Mouse (Mus musculus): ENCODE data around the gene Rprml. TPM values are rescaled to one million over a fixed set of nuclear protein-coding genes. Genes with fewer than 3 reads are reported as not detected.

Gene Rprml
- total RNA-seq, 2 experiments from 2014 or later: 0.40 TPM; not detected in 1

DNA sequence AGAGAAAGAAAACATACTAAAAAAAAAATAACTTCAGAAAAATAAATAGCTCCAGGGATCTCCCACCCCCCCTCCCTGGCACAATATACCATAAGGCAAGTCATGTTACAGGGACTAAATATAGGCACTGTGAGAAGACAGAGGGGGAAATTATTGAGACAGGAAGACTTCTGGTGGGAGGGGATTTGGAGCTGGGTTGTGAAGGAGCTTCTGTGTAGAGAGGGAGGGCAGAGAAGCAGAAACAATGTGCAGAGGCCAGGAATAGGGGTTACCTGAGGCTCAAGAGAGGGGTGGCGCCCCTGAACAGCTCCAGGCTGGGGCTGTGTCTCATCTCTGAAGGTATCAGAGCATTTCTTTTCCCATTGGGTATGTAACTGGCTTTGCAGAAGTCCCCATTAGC lies 16.3 kb downstream of the Rprml start:
- no peak for DNase-seq

DNA sequence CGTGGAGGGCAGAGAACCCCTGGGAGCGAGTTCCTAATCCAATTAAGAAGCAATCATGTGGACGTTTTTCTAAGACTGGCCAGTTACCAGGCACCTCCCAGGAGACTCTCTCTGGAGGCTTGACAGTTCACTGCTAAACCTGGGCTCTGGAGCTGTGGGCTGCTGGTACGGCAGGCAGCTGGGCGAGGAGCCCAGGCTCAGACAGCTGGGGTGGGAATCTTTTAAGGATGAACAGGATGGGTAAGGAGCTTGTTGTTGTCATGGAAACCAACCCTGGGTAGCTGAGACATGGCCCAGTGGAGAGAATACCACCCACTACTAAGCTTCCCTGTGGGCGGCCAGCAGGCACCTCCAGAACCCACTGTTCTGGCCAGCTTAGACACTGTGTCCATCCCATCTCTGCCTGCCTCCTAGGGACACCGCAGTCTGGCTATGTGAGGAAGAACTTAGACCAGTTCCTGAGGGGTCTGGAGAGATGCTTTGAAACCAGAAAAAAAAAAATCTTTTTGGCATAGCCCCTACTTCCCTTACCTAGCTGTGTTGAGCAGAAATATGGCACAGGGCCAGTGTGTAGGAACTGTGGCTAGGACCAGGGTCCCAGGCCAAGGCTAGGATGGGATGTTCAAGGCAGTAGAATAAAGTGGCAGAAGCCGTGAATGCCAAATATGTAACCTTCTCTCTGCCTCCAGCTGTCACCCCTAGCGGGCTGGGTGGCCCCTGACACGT lies 17.0 kb downstream of the Rprml start:
- DNase-seq: peak in 1 of 2 experiments; percentile 28

DNA sequence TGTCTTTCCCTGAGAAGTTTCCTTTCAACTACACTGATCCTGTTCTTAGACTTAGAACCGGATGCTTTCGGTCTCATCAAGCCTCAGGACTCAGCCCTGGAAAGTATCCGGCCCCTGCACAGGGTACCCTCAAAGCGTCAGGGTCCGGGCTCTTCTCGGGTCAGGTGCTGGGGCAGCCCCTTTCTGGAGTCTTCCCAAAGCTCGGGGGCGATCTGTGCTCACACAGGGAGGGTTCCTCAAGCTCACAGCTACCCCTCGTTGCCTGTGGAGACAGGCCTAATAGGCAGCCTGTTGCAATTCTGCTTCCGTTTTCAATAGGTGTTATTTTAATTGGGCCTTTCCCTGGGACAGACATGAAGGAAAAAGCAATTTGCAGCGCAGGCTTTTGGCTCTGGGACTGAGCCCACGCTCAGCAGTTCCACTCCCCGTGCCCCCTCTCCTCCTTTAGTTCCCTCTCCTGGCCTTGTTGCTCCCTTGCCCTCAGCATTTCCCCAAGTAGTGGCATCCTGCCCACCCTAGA lies 17.6 kb downstream of the Rprml start:
- no peak for DNase-seq

DNA sequence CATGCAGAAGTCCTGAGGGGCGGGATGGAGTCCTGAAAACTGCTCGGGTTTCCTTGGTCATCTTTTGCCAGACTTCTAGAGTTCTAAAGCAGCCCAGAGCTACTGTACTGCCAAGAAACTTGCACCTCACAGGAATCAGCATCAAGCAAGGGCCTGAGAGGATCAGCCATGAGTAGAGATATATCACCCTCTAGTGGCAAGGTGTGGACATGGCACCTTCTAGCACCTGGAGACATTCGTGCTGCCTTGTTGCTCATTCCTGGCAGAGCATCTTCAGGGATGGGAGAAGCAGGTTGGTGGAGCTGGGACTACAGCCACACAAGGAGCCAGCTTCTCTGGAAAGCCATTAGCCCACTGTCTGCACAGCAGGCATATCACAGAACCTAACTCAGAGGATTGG lies 26.2 kb downstream of the Rprml start:
- peak; percentile 21 to 52 for DNase-seq

DNA sequence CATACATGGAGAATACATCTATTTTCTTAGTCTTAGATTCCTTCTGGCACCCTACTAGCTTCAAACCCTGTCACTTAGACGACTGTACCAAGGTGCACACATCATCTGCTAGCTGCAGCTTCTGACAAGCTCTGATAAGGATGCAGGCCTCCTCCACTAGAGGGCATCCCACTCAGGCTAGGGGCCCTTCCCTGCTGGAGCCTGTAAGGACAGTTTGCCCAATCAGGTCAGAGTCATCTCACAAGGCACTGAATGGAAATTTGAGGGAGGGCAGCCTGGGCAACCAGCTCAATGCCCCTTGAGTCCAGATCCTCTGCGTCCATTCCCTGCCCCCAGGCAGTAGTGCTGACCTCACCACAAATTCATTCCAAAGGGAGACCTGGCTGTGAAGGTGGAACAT lies 27.7 kb downstream of the Rprml start:
- DNase-seq: peak; percentile 72 to 82

DNA sequence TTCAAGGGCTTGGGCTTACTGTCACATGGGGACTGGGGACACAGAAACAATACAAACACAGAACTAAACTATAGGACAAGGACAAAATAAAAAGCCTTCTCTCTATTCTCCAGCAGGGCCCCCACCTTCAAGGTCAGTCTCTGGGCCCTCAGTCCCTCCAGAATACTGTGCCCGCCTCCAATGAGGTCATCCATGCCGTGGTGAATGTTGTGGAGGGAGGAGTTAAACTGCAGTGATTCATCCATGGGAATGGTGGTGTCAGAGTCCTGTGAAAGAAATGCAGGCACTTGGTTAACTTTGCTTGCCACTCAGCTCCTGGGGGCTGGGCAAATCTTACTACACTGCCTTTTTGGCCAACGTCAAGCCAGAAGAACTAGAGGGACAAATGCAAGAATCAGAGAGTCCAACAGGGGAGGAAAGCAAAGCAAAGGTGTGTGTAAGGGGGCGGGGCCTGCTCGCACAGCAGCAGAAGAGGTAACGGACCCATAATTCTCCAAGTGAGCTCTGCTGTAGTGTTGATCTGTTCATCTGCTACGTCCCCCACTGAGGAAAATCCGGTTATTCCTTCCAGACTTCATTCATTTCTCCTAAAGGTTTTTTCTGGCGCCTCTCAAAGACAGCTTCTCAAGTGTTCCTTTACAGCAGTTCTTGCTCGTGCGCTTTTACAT lies 34.4 kb downstream of the Rprml start:
- peak; percentile 84 to 88 for DNase-seq

DNA sequence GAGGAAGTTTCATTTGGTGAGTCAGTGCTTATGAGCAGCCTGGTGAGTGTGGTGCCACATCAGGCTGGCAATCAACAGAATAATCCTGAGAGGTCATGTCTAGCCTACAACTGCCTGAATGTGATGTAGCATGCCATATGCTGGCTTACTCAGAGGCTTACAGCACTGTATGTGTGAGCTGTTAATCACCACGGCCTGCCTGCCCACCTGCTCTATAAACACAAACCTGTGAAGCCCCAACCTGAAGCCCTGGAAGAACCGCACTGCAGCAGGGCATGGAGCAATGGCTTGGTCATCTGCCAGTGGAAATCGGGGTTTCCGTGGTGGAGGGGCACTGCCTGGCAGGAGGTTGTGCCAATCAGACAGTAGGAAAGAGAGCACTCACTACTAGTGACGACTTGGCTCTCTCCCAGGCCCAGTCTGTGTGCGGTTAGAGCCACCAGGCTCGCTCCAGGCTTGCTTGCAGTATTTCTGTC lies 35.9 kb downstream of the Rprml start:
- DNase-seq: peak; percentile 52 to 59

DNA sequence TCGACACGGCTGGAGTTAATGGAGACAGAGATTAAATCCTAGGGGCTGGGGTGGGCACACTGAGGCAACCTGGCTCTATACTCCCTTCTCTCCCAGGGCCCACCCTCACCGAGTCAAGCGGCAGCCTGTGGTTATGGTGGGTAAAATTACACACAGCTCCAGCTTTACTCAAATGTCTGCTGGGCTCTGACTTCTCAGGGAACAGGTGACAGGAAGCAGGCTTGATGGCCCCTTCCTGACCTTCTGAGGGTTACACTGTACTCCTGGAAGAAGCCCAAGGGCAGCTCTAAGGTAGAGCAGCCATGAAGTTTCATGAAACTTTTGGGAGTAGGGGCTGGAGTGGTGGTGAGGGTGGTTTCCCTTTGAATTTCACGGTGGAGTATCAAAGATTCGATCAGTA lies 37.3 kb downstream of the Rprml start:
- DNase-seq: no peak

DNA sequence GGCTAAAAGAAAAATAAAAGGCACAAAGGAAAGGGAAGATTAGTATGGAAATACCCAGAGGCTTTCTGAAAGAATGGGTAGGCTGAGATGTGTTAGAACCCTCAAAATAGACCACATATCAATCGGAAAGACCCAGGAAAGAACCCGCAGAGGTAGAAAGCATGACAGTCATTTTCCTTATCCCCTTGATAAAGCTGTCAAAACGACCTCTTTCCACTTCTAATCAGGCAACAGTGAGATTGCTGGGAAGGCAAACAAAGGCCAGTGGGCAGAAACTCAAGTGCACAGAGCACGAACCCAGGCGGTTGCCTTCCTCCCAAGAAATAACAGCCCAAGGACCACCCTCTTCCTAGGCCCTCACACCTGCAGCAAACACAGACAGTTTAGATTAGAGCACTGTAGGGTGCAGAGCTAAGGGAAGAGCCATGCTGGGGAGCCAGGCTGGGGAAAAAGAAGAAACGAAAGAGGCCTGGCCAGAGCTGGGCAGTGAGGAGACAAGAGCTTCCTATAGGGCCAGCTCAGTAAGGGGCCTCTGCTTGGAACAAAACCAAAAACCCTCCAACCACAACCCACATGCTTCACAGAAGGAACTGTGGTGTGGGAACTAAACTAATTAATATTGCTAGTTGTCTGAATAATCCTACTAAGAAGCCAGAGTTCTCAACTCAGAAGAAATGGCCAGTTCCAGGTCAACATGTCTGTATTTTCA lies 39.1 kb downstream of the Rprml start:
- no peak for DNase-seq

DNA sequence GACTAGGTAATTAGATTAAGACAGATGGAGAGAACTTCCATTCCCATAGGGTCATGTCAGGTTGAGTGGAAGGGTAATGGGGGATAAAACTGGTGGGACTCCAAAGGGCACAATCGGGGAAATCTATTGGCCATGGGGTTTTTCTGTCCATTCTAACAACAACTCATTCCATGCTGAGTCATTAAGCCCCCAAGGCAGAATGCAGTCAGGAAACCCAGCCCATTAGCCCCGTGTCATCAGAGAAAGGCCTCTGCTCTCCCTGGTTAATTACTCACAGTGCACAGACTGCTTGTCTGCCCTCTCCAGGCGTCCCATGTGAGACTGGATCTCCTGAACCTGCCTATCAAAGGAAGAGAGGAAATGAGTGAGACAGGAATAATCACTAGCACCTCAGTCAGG lies 39.6 kb downstream of the Rprml start:
- no peak for DNase-seq

DNA sequence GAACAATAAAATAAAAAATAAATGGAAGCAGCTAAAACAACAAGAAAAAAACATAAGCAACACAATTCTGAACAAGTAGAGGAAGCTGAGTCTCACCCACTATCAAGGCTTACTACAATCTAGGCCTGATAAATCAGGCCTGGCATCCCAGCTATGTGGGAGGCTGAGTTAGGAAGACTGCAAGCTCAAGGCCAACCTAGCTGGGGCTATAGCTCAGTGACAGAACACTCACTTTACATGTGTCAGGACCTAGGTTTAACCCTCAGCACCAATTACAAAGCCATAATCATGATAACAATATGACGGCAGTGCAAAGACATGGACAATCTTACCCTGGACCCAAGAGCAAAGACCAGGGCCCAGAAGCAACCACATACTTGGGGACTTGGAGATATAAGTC lies 41.7 kb downstream of the Rprml start:
- peak; percentile 18 to 43 for DNase-seq

DNA sequence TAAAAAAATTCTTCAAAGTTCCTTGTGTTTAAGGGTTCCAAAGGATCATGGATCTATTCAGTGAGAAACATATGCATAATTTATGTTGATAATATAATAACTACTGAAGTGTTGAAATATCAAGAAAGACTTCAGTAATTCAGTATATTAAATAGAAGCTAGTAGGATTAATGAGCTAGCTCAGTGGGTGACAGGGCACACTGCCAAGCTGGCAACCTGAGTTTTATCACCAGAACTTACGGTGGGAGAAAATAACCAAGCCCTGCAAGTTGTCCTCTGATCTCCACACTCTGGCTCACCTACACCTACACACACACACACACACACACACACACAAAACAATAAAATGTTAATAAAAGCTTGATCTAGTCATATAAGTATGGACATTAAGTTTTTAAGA lies 43.9 kb downstream of the Rprml start:
- DNase-seq: no peak

DNA sequence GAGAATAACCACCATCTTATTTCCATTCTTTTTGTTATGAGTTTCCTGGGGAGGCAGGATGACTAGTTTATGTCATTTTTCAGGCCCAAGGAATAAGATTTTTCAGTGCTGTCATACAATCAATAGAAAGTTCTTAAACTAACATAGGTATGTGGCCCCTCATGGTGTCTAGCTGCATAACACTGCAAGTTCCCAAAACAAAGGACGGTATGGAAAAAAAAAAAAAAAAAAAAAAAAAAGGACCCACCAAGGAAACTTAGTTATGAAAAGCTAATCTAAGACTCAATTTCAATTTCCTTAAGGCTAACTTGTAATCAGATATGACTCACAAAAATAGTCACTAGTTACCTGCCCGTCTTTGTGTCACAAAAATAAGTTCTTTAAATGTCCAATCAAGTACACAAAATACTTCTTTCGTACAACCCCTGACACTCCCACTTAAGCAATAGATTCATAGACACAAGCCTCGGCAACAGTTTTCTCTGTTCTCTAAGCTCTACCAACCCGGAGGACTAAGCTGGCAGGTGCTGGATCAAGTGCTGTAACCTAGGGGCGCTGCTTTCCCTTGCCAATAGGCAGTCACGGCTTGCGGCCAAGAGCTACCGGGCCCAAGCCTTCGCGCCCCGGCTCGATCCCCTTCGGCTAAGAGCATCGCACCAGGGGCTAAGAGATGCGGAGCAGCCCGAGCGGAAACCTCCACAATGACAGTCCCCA lies 47.6 kb downstream of the Rprml start:
- no peak for DNase-seq

DNA sequence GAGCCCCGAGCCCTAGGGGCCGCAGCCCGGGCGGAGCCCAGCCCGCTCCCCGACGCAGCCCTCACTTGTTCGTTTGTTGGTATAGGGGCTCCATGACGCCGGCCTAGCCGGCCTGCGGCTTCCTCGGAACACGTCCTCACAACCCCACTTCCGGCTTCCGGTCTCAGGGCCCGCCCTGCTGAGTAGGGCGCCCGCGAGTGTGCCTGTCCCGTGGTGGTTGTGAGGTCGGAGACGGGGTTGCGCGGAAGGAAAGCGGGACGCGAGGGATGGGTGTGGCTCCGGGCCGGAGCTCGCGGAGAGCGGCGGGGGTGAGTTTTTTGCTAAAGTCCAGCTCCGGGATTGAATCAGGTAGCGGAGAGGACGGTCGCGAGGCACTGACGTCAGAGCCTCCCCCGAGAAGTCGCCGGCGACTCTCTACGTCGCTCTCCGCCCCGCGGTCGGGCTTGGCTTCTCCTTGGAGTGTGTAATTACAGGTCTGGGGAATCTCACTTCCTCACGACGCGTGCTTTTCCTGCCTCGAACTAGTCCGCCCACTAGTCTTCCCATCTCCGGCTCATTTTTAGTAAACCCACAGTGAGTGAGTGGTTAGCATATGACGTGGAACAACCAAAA lies 48.3 kb downstream of the Rprml start, which contains the start of gene Gosr2:
TSS of gene Gosr2 (minus strand) at position 334 of the 612 bp plus-strand sequence.
- DNase-seq: peak; percentile 92 to 93

DNA sequence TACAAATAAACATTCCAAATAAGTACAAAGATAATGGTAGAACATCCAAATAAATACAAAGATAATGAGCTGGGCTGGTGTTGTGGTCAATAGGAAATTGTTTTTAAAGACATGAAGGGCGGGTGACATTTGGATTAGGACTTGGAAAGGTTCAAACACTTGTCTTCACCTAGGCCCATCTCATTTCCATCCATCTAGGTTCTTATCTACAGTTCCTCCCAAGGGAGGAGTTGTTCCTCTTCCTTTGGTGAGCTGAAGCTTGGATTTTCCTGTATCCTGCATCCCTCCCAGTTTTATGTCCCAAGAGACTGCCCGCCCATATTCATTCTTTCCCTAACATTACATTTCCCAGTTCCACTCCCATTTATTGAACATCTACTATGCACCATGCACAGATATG lies 48.9 kb downstream of the Rprml start:
- no peak for DNase-seq

Other genes starting within 250 kb of the Rprml start
- gene Plekhm1, start 236.9 kb upstream of the Rprml start, total RNA-seq (2021): 10 to 100 TPM; 20.1 to 21.5 TPM
- not detected for gene Lrrc37a, start 145.0 kb upstream of the Rprml start, total RNA-seq (2021)
- not detected for gene Gm884, start 28.4 kb upstream of the Rprml start, total RNA-seq (2021)
- not detected for gene Lyzl6, start 10.7 kb upstream of the Rprml start, total RNA-seq (2021)
- 10 to 100 TPM; 90.4 to 93.9 TPM for gene Gosr2, start 48.3 kb downstream of the Rprml start, total RNA-seq (2021)
- under 1 TPM; 0.13 to 0.20 TPM for gene Wnt9b, start 100.3 kb downstream of the Rprml start, total RNA-seq (2021)
- 1 to 10 TPM in 1 of 2 experiments, not detected in 1; 1.1 TPM for gene Wnt3, start 124.6 kb downstream of the Rprml start, total RNA-seq (2021)

All from adrenal gland, postnatal 36 days (tissue).